Mouse (Mus musculus): ENCODE measurements around the gene Klhl24.
"Not testable (repeated sequence)": the region's sequence is repeated elsewhere in the genome, so short reads cannot be mapped to it uniquely, and the experiment has no call there.

Klhl24 gene

DNA sequence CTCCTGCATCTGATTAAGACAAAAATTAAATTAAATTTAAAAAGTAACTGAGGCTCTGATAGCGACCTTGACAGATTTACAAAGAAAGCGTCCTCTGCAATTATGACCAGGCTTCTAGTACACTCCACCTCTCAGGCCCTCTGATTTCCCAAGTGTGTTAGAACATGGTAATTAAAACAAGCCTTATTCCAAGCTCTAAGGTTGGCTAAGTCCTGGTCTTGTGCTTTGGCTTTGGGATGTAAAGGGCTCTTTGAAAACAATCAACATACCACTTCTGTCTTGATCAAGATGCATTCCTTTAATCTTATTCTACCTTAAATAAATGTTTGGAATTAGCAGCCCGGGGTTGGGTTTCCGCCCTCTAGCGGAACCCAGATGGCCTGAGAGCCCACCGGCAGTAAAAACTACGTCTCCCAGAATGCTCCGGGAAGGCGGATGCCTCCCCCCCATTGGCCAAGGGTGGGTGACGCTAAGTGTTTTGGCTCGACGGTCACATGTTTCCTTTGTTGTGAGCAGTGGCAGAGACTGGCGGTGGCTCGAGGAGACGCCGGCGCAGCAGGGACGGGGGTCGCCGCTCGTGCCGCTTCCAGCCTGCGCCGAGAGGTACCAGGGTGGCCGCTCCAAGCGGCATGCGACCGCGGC lies at the start of gene Klhl24:
Klhl24 (plus strand) TSS at position 474 of the 642 bp plus-strand sequence.
- peak; percentile 92 for DNase-seq (ENCODE audit: low spot score)

DNA sequence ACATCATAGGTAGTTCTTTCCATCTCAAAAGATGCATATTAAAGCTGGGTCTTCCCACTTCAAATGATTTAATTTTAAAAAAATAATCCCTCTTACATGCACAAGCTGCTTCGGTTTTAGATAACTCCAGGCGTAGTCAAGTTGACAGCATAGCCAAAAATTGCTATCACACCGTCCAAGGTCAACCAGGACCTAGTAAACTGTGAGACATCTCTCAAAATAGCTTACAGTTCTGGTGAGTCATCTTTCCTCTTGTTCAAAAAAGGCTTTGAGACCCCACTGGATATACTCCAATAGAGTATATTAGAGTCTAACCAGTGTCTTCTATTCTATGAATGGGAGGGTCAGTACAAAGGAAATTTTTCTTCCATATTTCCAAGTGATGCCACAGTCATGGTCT lies 44.7 kb upstream of the Klhl24 start:
- DNase-seq (ENCODE audit: low spot score) = no peak

DNA sequence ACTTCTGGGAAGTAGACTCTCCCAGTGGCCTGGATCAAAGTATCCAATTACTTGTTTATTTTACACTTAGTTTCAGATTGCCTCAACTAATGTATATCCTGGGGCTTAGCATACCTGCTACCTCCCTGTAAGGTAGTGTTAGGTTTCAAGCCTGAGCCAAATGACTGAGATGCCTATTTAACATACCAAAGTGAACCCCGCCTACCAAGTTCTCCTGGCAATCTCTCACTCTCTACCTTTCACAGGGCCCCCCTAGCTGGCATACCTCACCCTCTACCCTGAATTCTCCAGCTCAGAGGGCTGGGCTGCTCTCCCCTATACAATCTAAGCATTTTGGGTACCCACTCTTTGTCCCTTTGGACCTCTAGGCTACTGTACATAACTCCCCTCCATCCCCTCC lies 24.6 kb upstream of the Klhl24 start:
- DNase-seq (ENCODE audit: low spot score) = no peak

DNA sequence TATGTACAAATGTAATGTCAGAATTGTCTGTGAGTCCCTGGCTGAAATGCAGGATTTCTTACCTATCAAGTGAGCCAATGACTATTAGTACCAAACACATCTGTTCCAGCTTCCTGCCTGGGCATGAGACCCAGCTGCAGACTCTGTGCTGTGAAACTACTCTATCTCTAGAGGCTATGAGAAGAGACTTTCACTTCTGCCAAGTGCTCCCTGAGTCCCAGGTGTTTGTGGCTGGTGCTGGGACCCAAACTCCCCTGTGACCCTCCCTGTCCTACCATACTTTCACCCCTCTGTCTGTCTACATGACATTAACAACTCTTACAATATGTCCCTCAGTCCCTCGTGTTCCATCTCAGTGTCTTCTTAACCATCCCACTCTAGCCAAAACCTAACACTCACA lies 20.7 kb upstream of the Klhl24 start:
- no peak for DNase-seq (ENCODE audit: low spot score)

GRCm38 (mm10) chr16:20080271-20080670 lies 17.1 kb upstream of the Klhl24 start:
- DNase-seq (ENCODE audit: low spot score) = no peak

- no peak for DNase-seq (ENCODE audit: low spot score)
Observed at GRCm38 (mm10) chr16:20084623-20085022, 12.7 kb upstream of the Klhl24 start.

DNA sequence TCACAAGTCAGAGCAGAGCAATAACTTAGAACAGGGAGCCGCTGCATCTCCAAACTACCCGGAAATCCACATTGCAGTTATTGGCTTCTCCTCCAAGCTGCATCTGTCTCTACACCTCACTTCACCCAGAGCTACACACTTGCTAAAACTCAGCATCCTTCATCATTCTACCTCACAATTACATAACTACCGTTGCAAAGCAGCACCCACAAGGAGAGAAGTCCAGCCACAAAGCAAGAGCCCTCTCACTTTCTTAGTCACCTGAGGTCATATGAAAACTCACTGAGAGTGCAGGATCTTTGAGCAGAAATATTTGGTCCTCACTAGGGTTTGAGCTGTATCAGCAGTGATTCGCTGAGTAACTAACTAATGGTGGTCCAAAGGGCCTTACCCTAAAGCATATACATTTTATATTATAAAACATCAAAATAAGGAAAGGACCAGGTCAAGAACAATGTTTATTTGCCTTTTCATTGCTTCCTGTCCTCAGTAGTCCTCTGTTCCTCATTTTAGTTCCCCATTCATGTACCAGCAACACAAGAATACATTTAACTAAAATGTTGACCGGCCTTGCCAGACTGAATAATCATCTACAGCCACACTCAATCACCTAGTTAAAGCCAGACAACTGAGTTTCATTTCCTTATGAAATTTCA lies 12.0 kb upstream of the Klhl24 start:
- DNase-seq (ENCODE audit: low spot score) = no peak

- no peak for DNase-seq (ENCODE audit: low spot score)
Observed at GRCm38 (mm10) chr16:20086976-20087375, 10.4 kb upstream of the Klhl24 start.

GRCm38 (mm10) chr16:20089636-20090035 lies 7.7 kb upstream of the Klhl24 start:
- DNase-seq (ENCODE audit: low spot score) = no peak

DNA sequence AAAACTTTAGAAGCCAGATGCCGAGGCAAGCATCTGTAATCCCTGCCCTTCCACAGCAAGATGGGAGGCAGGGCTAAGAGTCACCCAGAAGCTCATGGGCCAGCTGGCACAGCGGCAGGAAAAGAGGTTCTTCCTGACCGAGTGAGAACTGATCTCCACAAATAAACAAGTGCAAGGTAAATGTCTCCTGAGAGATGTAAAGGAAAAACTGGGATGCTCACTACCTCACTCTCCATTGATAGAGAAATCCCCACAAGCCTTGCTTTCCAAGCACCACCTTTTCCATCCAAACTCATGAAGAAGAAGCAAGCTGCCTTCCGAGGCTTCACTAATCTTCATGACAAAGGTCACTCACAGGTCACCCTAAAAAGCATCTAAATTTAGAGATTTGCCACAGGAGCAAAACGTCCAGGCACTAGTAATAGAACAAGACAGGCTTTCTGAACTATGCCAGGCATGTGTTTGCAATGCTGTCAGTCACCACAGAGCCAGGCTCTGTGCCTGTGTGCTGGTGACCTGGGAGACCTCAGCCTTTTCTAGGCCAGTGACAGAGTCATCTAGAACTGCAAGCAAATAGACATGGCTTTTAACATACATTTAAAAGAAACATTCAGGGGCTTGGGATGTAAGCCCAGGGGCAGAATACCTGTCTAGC lies 6.3 kb upstream of the Klhl24 start:
- no peak for DNase-seq (ENCODE audit: low spot score)

GRCm38 (mm10) chr16:20095966-20096365 lies 1.4 kb upstream of the Klhl24 start:
- peak; percentile 16 for DNase-seq (ENCODE audit: low spot score)

DNA sequence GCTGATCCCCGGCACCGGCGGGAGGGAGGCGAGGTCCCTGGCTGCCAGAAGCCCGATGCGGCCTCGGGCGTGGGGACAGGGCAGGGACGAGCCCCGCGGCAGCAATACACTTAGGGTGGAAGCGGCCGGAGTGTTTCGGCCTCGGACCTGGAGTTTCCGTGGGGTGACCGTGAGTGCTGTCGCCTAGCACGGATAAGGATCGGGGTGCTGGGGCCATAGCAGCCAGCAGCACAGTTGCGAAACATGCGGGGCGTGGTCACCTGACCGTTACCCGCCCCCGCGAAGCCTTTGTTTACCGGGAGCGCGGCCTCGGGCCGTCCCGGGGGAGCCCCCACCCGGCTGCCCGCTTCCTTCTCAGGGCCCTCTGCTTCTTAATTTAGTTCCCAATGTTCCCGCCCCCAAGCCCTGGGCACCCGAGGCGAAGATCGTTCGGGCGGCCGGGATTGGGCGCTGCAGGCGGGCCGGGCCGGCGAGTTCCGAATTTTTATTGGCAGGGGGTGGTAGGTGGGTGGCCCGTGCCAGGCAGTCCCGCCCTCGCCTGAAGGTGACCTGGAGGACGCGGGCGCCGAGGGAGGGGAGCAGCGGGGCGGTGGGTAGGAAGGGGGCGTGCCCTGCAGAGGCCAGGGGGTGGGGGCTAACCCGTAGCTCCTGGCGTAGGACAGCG lies 501 bp downstream of the Klhl24 start:
- DNase-seq (ENCODE audit: low spot score) = peak; percentile 92

GRCm38 (mm10) chr16:20098375-20098727 lies 1.0 kb downstream of the Klhl24 start:
- DNase-seq (ENCODE audit: low spot score) = no peak

- no peak for DNase-seq (ENCODE audit: low spot score)
Observed at GRCm38 (mm10) chr16:20098866-20099629, 1.7 kb downstream of the Klhl24 start.

DNA sequence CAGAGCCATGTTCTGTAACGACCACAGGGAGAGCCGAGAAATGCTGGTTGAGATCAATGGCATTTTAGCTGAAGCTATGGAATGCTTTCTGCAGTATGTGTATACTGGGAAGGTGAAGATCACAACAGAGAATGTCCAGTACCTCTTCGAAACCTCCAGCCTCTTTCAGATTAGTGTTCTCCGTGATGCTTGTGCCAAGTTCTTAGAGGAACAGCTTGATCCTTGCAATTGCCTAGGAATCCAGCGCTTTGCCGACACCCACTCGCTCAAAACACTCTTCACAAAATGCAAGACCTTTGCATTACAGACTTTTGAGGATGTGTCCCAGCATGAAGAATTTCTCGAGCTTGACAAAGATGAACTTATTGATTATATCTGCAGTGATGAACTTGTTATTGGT lies 9.7 kb downstream of the Klhl24 start:
- DNase-seq (ENCODE audit: low spot score) = no peak

GRCm38 (mm10) chr16:20108961-20109360 lies 11.6 kb downstream of the Klhl24 start:
- DNase-seq (ENCODE audit: low spot score) = no peak

DNA sequence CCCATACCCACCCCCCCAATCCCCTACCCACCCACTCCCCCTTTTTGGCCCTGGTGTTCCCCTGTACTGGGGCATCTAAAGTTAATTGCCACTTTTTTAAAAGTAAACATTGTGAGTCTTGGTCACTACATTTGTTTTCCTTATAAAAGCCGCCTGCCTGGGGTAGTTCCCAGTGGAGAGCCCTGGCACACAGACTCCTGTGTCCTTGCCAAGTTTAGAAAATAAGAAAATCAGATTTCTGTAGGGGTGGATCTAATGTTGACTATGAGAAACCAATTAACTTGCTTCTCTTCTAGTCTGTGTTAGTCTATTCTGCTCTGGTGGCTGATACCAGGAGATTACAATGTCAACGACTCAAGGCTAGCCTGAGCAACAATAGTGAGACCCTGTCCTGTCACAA lies 15.3 kb downstream of the Klhl24 start:
- no peak for DNase-seq (ENCODE audit: low spot score)

- DNase-seq (ENCODE audit: low spot score) = no peak
Observed at GRCm38 (mm10) chr16:20116069-20116468, 18.7 kb downstream of the Klhl24 start.

- not testable (repeated sequence) for DNase-seq (ENCODE audit: low spot score)
Observed at GRCm38 (mm10) chr16:20126319-20126883, 29.1 kb downstream of the Klhl24 start.

- DNase-seq (ENCODE audit: low spot score) = no peak
Observed at GRCm38 (mm10) chr16:20130397-20130796, 33.1 kb downstream of the Klhl24 start.

- peak; percentile 78 for DNase-seq (ENCODE audit: low spot score)
Observed at GRCm38 (mm10) chr16:20140772-20141531, 43.6 kb downstream of the Klhl24 start, which contains the start of gene Yeats2. Gene Yeats2, plus strand, starts transcription at chr16:20141063.

Measured in urinary bladder, postnatal 14 days (tissue).